Mouse (Mus musculus) naive thymus-derived CD4-positive, alpha-beta T cell, adult 2 months (primary cell): ENCODE results near the gene Tmem123.

Experiments
- DNase-seq: peaks from one replicate; pipeline ENCODE4 v3.0.0-alpha.2; 2011; ENCODE audit warnings: low read depth

Gene Tmem123

GRCm38 (mm10) chr9:7763614-7764300 lies at the start of gene Tmem123:
Gene Tmem123, plus strand, starts transcription at chr9:7764041.
- peak; percentile 100 for DNase-seq

- peak; percentile 85 for DNase-seq
These were observed 49.6 kb upstream of the Tmem123 start for GRCm38 (mm10) chr9:7714062-7714907.

GRCm38 (mm10) chr9:7714908-7715175 lies 49.0 kb upstream of the Tmem123 start:
- DNase-seq, result no peak

- no peak for DNase-seq
These were observed 42.3 kb upstream of the Tmem123 start for GRCm38 (mm10) chr9:7721543-7721942.

- no peak for DNase-seq
These were observed 34.8 kb upstream of the Tmem123 start for GRCm38 (mm10) chr9:7728997-7729396.

GRCm38 (mm10) chr9:7742696-7743095 lies 21.1 kb upstream of the Tmem123 start:
- no peak for DNase-seq

GRCm38 (mm10) chr9:7744156-7744555 lies 19.7 kb upstream of the Tmem123 start:
- no peak for DNase-seq

- DNase-seq, result no peak
These were observed 15.0 kb upstream of the Tmem123 start for GRCm38 (mm10) chr9:7748881-7749280.

GRCm38 (mm10) chr9:7749537-7749936 lies 14.3 kb upstream of the Tmem123 start:
- no peak for DNase-seq

- DNase-seq, result no peak
These were observed 7.9 kb upstream of the Tmem123 start for GRCm38 (mm10) chr9:7755889-7756423.

- DNase-seq, result no peak
These were observed 1.9 kb upstream of the Tmem123 start for GRCm38 (mm10) chr9:7761906-7762455.

- DNase-seq, result no peak
These were observed 1.1 kb upstream of the Tmem123 start for GRCm38 (mm10) chr9:7762741-7763140.

GRCm38 (mm10) chr9:7764463-7764871 lies 626 bp downstream of the Tmem123 start:
- peak; percentile 80 for DNase-seq

- DNase-seq, result no peak
These were observed 1.4 kb downstream of the Tmem123 start for GRCm38 (mm10) chr9:7765236-7765635.

- peak; percentile 34 for DNase-seq
These were observed 2.7 kb downstream of the Tmem123 start for GRCm38 (mm10) chr9:7766582-7766981.

GRCm38 (mm10) chr9:7767526-7767925 lies 3.7 kb downstream of the Tmem123 start:
- DNase-seq, result peak; percentile 70

GRCm38 (mm10) chr9:7769081-7769480 lies 5.2 kb downstream of the Tmem123 start:
- DNase-seq, result no peak

GRCm38 (mm10) chr9:7769491-7769890 lies 5.7 kb downstream of the Tmem123 start:
- DNase-seq, result no peak

- no peak for DNase-seq
These were observed 8.5 kb downstream of the Tmem123 start for GRCm38 (mm10) chr9:7772361-7772760.

- no peak for DNase-seq
These were observed 9.1 kb downstream of the Tmem123 start for GRCm38 (mm10) chr9:7772773-7773454.

- DNase-seq, result no peak
These were observed 9.8 kb downstream of the Tmem123 start for GRCm38 (mm10) chr9:7773686-7774085.

- DNase-seq, result peak; percentile 20
These were observed 10.7 kb downstream of the Tmem123 start for GRCm38 (mm10) chr9:7774538-7774937.
